Mouse (Mus musculus) gastrocnemius, postnatal 14 days (tissue): ENCODE measurements at regions not wholly inside any gene's neighbourhood (a gene's known extent, or its start where the extent isn't known, plus 50 kb on each side); places are given as distances from the start of the nearest gene placed in this dataset.

Source experiments
- DNase-seq: peaks from one replicate; pipeline ENCODE4 v3.0.0; 2021; ENCODE audit warnings: mixed read lengths
- intact Hi-C: fragments of 180-260 bp; cut with DNase I; formaldehyde crosslinking; loops from one replicate; pipeline ENCODE4 v1.15.1; 2025; ENCODE audit warnings: low total_unique reads

DNA sequence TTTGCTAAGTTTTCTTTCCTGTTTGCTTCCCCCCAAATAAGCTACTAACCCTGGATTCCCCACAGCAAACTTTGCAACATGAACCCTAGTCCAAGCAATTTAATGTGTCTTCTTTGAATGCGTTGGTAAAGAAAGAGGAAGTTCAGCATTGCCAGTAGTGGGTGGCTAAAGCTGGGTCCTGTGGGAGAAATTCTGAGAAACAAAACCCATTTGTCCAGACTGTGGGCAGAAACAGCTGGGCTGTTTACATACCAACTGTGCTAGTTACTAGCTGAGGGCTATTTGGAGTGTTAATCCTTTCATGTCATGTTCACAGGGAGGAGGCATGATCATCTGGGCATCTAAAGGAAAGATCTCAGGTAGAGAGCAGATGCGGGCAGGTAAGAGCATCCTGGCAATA lies 51.8 kb upstream of the 1190002N15Rik start:
- intact Hi-C loops = no loop called here
- DNase-seq = no peak

DNA sequence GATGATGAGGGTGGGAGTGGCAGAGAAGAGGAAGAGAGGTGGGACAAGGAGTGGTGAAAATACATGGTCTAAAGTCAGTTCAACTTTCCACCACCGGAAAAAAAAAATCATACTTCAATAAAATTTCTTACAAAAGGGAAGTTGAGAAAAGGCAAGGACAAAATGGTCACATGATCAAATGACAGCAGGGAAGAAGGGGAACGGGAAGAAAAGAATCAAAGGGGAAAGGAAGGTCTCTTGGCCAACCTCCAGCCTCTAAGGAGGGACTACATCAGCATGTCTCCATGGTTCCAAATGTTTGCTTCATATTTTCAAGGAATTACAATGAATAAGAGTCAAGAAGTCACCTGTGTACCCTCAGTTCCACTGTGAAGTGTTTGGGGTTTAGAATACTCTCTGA lies 64.7 kb upstream of the Slc9a9 start:
- DNase-seq = no peak
- intact Hi-C loops = no loop called here

DNA sequence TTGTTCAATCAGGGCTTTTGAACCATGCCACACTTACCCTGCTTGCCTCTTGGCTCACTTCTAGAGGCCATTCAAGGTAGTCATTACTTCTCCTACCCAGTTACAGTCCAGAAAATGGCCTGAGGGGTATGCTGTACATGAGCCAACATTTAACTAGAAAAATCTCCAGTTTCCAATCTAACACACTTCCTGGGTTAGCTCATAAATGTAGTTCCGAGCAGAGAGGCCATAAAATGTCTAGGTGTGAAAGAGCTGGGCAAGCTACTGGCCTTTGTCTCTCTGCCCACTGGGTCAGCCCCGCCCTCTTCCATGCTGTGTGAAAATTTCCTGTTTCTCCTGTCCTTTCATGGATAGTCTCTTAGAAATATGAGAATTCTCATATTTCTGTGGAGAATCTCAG lies 63.3 kb upstream of the Slc9a9 start:
- intact Hi-C loops = no loop called here
- no peak for DNase-seq

DNA sequence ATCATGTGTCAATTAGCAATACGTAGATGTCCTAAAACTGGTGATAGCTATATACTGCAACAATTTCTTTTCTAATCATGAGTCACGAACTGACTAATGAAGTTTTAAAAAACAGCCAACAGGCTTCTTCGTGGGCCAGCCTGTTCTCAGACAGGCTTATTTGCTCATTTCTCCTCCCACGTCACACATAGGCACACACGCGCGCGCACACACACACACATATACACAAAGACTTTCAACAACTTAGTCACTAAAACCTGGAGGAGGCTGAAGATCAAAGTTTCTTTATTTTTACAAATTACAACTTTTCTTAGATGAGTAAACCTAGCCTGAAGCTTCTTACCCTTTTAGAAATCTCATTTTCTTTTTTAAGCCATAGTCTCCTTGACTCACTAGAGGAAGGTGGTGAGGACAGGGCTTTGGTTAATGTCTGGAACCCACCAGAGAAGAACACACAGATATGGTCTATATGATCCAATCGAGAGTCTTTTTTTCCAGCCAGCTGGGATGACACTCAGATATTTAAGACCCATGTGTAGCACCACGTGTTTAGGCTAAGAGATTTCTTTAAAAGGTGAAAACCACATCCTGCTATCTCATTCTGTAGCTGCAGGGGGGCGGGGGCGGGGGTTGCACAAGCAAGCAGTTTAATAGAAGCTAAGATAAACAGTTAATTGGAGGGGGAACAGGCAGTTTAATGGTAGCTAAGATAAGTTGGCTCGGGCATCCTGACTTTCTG lies 62.5 kb upstream of the Slc9a9 start:
- no peak for DNase-seq
- intact Hi-C loops = no loop called here

GRCm38 (mm10) chr9:94607750-94608106 lies 62.0 kb upstream of the Slc9a9 start:
- intact Hi-C loops = no loop called here

GRCm38 (mm10) chr9:94610101-94610500 lies 59.6 kb upstream of the Slc9a9 start:
- no peak for DNase-seq
- intact Hi-C loops = no loop called here

More at GRCm38 (mm10) chr9:94607750-94608106, 62.0 kb upstream of the Slc9a9 start:
- no peak for DNase-seq

DNA sequence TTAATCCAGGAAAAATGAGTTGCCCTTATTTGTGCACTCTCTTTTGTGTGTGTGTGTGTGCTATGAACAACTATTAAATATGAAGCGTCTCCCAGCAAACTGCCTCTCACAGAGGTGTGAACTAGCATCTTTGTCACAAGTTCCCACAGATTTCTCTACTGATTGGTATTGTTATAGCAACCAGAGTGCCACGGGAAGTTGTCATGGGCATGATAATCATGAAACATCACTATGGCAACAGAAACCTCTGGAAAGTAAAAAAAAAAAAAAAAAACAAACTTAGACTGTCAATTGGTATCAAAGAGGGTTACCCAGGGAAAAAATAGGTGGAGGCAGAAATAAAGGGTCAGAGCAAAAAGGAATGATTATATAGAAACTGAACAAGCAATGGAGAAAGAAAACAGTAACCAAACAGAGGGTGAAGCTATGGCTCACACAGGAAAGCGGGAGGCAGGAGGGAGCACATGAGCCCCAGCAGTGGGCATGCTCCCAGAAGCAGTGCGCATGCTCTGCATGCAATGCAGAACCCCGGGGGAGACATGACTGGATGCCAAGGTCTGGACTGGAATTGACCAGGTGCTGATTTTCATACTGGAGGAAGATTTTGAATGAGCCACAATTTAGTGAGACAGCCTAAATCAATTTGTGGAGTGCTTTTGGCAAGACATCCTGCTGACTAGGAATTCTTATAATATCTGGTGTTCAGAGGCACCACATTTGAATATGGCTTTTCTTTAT lies 58.9 kb upstream of the Slc9a9 start:
- no peak for DNase-seq
- intact Hi-C loops = no loop called here

GRCm38 (mm10) chr9:94613891-94614671 lies 55.6 kb upstream of the Slc9a9 start:
- intact Hi-C loops = no loop called here
- peak; percentile 20 for DNase-seq

GRCm38 (mm10) chr9:94615205-94615604 lies 54.5 kb upstream of the Slc9a9 start:
- intact Hi-C loops = no loop called here
- no peak for DNase-seq

DNA sequence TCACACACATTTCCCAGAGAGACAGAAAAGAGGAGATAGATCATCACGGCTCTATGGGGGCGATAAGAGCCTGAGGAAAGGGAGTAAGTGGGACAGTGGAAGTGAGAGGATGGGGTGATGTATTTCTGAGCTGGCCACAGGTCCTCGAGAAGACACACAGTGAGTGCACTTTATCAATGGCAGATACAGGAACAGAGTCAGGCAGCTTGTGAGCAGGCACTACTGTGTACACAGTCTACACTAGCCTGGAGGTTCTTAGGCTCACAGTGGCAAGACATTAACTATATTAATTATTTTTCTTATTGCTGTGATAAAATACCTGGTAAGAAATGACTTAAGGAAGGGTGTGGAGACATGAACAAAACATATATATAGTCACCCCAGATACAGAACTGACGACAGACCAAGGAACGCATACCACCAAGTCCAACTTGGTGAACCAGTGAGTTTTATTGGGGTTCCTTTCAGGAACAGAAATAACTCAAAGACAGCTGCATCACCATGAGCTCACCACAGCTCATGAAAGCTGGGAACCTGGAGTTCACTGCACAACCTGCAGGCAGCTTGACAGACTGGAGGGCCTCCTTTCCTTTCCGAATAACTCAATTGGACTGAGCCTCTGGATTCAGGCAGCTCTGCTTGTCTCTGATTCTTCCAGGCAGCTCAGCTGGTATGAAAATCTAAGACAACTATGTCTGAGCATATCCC lies 51.5 kb upstream of the Slc9a9 start:
- intact Hi-C loops = no loop called here
- no peak for DNase-seq
